Mouse (Mus musculus) limb, embryonic 14.5 days (tissue): Measurements from ENCODE around the gene Tnrc6c. TPM values are rescaled to one million over a fixed set of nuclear protein-coding genes. Genes with fewer than 3 reads are reported as not detected.

Experiments
- ATAC-seq: fragments of 200-750 bp; cut with Nextera tagmentation; 2 replicates; pipeline ENCODE4 v1.8.0; 2017; ENCODE audit warnings: low read depth, moderate number of reproducible peaks, moderate TSS enrichment; ENCODE audit not compliant: low FRiP score
- DNase-seq: peaks from one replicate; pipeline ENCODE4 v3.0.0-alpha.2; 2015; ENCODE audit warnings: low spot score
- H3K27ac ChIP-seq: fragments of 300-500 bp; sonication (generic); replicated peaks from 2 replicates; pipeline ENCODE4 v1.5.1; 2014; ENCODE audit warnings: low read depth, mild to moderate bottlenecking, low read length, moderate library complexity, mixed read lengths
- H3K27me3 ChIP-seq: fragments of 300-500 bp; sonication (generic); 2 replicates; pipeline ENCODE4 v1.6.1; 2014; ENCODE audit warnings: low read length, mixed read lengths; ENCODE audit not compliant: control insufficient read depth, insufficient read depth
- H3K36me3 ChIP-seq: fragments of 300-500 bp; sonication (generic); 2 replicates; pipeline ENCODE4 v1.6.1; 2014; ENCODE audit warnings: mild to moderate bottlenecking, low read length, moderate library complexity, mixed read lengths; ENCODE audit not compliant: control insufficient read depth, insufficient read depth
- H3K4me1 ChIP-seq: fragments of 300-500 bp; sonication (generic); 2 replicates; pipeline ENCODE4 v1.6.1; 2014; ENCODE audit warnings: antibody characterized with exemption, low read length, mixed read lengths; ENCODE audit not compliant: control insufficient read depth, insufficient read depth
- H3K4me2 ChIP-seq: fragments of 300-500 bp; sonication (generic); replicated peaks from 2 replicates; pipeline ENCODE4 v1.6.1; 2014; ENCODE audit warnings: low read depth, mild to moderate bottlenecking, low read length, moderate library complexity; ENCODE audit not compliant: severe bottlenecking
- H3K4me3 ChIP-seq: fragments of 300-500 bp; sonication (generic); replicated peaks from 2 replicates; pipeline ENCODE4 v1.5.1; 2014; ENCODE audit warnings: low read length
- H3K9ac ChIP-seq: fragments of 300-500 bp; sonication (generic); 2 replicates; pipeline ENCODE4 v1.6.1; 2014; ENCODE audit warnings: mild to moderate bottlenecking, low read depth, low read length, moderate library complexity; ENCODE audit not compliant: severe bottlenecking
- H3K9me3 ChIP-seq: fragments of 300-500 bp; sonication (generic); 2 replicates; pipeline ENCODE4 v1.6.1; 2016; ENCODE audit warnings: low read length; ENCODE audit not compliant: control insufficient read depth
- POLR2A ChIP-seq: fragments of 200-500 bp; IDR thresholded peaks from 2 replicates; pipeline ENCODE4 v1.8.0; 2012; ENCODE audit warnings: inconsistent platforms, mild to moderate bottlenecking, moderate library complexity, borderline replicate concordance; ENCODE audit not compliant: insufficient read depth, insufficient read length; ENCODE audit errors: extremely low read depth
- WGBS: fragments of 180-500 bp; shearing (Covaris S2); extraction: QIAGEN DNeasy Blood & Tissue Kit; methylation state at CpG from one replicate; pipeline ENCODE4 v1.1.7; 2014; 5-methylcytosine and 5-hydroxymethylcytosine counted together
- polyA plus RNA-seq, 2 experiments: library from polyadenylated mRNA; depleted of rRNA in 1 of 2; stranded (reverse) in 1 of 2; unstranded in 1 of 2; fragments of >200 nt; fragmentation: Nextera tagmentation in 1 of 2; extraction: Ambion mirVana in 1 of 2; gene quantifications; 2 replicates each; pipeline versions ENCODE4 v1.2.1 to v1.2.3; 2012 to 2014

Gene Tnrc6c
- polyA plus RNA-seq, 2 experiments, result 18.1 to 34.7 TPM

DNA sequence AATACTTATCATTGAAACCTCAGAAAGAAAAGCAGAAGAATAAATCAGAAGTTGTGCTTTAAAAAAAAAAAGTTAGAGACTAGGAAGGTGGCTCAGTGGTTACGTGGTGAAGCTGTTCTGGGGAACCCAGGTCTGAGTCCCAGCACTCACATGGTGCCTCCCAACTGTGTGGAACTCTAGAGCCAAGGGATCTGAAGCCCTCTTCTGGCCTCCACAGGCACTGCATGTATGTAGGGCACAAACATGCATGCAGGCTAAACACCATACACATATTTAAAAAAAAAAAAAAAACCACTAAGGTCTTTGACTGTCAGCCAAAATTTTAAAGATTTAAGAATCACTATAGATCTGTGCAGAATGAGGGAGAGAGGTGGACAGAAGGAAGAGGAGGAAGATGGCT, 20.4 kb downstream of the Tnrc6c start:
- DNase-seq, result no peak
- no peak for TF ChIP-seq POLR2A
- Histone ChIP-seq H3K36me3 (no peaks in the 10 kb centered on the region), H3K4me2 (no peak overlapping the region), H3K27ac (no peak overlapping the region), H3K4me1 (peaks cover 6% of the 10 kb centered on the region; the same call in 1 of the 2 replicates), H3K27me3 (no peaks in the 10 kb centered on the region), H3K9ac (no peak overlapping the region), H3K9me3 (no peaks in the 10 kb centered on the region), H3K4me3 (no peak overlapping the region)
- WGBS, result 100% methylated on average over 1 of the region's 1 CpGs
- no peak for ATAC-seq

GRCm38 (mm10) chr11:117676649-117677048, 22.6 kb downstream of the Tnrc6c start:
- H3K27ac ChIP-seq, result no peak overlapping the region
- 48% methylated on average over 2 of the region's 2 CpGs for WGBS

GRCm38 (mm10) chr11:117677111-117677510, 23.0 kb downstream of the Tnrc6c start:
- ATAC-seq (no peak), DNase-seq (no peak)
- Histone ChIP-seq H3K4me1 (peaks cover 2% of the 10 kb centered on the region; the same call in 1 of the 2 replicates), H3K4me2 (no peak overlapping the region), H3K4me3 (no peak overlapping the region), H3K9ac (no peak overlapping the region), H3K36me3 (no peaks in the 10 kb centered on the region), H3K27ac (no peak overlapping the region), H3K9me3 (no peaks in the 10 kb centered on the region), H3K27me3 (no peaks in the 10 kb centered on the region)
- TF ChIP-seq POLR2A, result no peak
- WGBS, result 77% methylated on average over 3 of the region's 3 CpGs

More at GRCm38 (mm10) chr11:117676649-117677048, 22.6 kb downstream of the Tnrc6c start:
- no peaks in the 10 kb centered on the region for H3K36me3 ChIP-seq
- peaks cover 6% of the 10 kb centered on the region for H3K4me1 ChIP-seq
- DNase-seq, result no peak
- no peak for TF ChIP-seq POLR2A
- H3K27me3 ChIP-seq, result no peaks in the 10 kb centered on the region
- H3K9me3 ChIP-seq, result no peaks in the 10 kb centered on the region
- H3K4me3 ChIP-seq, result no peak overlapping the region
- no peak overlapping the region for H3K9ac ChIP-seq
- no peak for ATAC-seq
- no peak overlapping the region for H3K4me2 ChIP-seq

DNA sequence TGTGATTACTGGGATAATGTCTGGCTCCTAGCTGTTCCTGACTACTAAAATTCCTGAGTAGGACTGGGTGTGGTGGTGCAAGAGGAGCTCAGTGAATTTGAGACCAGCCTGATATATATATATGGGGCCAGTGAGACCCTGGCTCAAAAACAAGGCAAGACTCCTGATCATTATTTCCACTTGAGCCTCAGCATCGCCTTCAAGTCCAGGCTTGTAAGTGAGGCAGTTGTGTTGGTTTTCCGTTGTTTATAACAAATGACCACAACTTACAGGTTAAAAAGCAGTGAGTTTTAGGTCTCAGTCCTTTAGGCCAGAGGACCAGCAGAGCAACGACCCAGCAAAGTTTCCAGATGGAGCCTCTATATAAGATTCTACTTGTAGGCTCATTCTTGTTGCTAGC, 23.5 kb downstream of the Tnrc6c start:
- Histone ChIP-seq H3K4me1 (peaks cover 2% of the 10 kb centered on the region; the same call in 1 of the 2 replicates), H3K9me3 (no peaks in the 10 kb centered on the region), H3K36me3 (no peaks in the 10 kb centered on the region), H3K9ac (no peak overlapping the region), H3K4me2 (no peak overlapping the region), H3K27ac (no peak overlapping the region), H3K27me3 (no peaks in the 10 kb centered on the region), H3K4me3 (no peak overlapping the region)
- WGBS, result 74% methylated on average over 3 of the region's 3 CpGs
- no peak for TF ChIP-seq POLR2A
- DNase-seq (no peak), ATAC-seq (no peak)

GRCm38 (mm10) chr11:117678155-117678554, 24.1 kb downstream of the Tnrc6c start:
- no peak overlapping the region for H3K9ac ChIP-seq

GRCm38 (mm10) chr11:117678740-117679139, 24.7 kb downstream of the Tnrc6c start:
- Histone ChIP-seq H3K9ac (no peak overlapping the region), H3K27ac (no peak overlapping the region), H3K36me3 (no peaks in the 10 kb centered on the region), H3K4me1 (peaks cover 2% of the 10 kb centered on the region; the same call in 1 of the 2 replicates), H3K4me3 (no peak overlapping the region), H3K27me3 (no peaks in the 10 kb centered on the region), H3K4me2 (no peak overlapping the region), H3K9me3 (no peaks in the 10 kb centered on the region)
- no peak for ATAC-seq
- WGBS, result 52% methylated on average over 2 of the region's 2 CpGs
- TF ChIP-seq POLR2A, result no peak
- DNase-seq, result no peak

More at GRCm38 (mm10) chr11:117678155-117678554, 24.1 kb downstream of the Tnrc6c start:
- 85% methylated on average over 4 of the region's 4 CpGs for WGBS
- no peaks in the 10 kb centered on the region for H3K36me3 ChIP-seq
- no peak overlapping the region for H3K27ac ChIP-seq
- TF ChIP-seq POLR2A, result no peak
- no peak for DNase-seq
- no peaks in the 10 kb centered on the region for H3K27me3 ChIP-seq
- no peak overlapping the region for H3K4me3 ChIP-seq
- ATAC-seq, result no peak
- H3K9me3 ChIP-seq, result no peaks in the 10 kb centered on the region
- no peak overlapping the region for H3K4me2 ChIP-seq
- H3K4me1 ChIP-seq, result peaks cover 2% of the 10 kb centered on the region; the same call in 1 of the 2 replicates
